Mouse (Mus musculus) heart, postnatal 0 days (tissue): Measurements from ENCODE around the gene Arrdc3. TPM values are rescaled to one million over a fixed set of nuclear protein-coding genes. Genes with fewer than 3 reads are reported as not detected.
A peak's percentile ranks its signal among the peaks of the same experiment; 100 is the strongest.
"Not testable (repeated sequence)": the region's sequence is repeated elsewhere in the genome, so short reads cannot be mapped to it uniquely, and the experiment has no call there.

Source experiments
- ATAC-seq: fragments of 200-750 bp; cut with Nextera tagmentation; 2 replicates; pipeline ENCODE4 v1.8.0; 2017; ENCODE audit warnings: low read depth, moderate number of reproducible peaks, moderate library complexity; ENCODE audit not compliant: insufficient read depth
- DNase-seq: peaks from one replicate; pipeline ENCODE4 v3.0.0-alpha.2; 2016; ENCODE audit warnings: low spot score
- H3K27ac ChIP-seq: fragments of 300-500 bp; sonication (generic); 2 replicates; pipeline ENCODE4 v1.5.1; 2014; ENCODE audit warnings: low read depth, mild to moderate bottlenecking
- H3K27me3 ChIP-seq: fragments of 300-500 bp; sonication (generic); 2 replicates; pipeline ENCODE4 v1.6.1; 2014; ENCODE audit warnings: low read length, mixed read lengths; ENCODE audit not compliant: control insufficient read depth, insufficient read depth
- H3K36me3 ChIP-seq: fragments of 300-500 bp; sonication (generic); replicated peaks from 2 replicates; pipeline ENCODE4 v1.6.1; 2014; ENCODE audit warnings: low read length, mixed read lengths; ENCODE audit not compliant: control insufficient read depth, insufficient read depth
- H3K4me1 ChIP-seq: fragments of 300-500 bp; sonication (generic); 2 replicates; pipeline ENCODE4 v1.6.1; 2014; ENCODE audit warnings: antibody characterized with exemption; ENCODE audit not compliant: control insufficient read depth, insufficient read depth
- H3K4me2 ChIP-seq: fragments of 300-500 bp; sonication (generic); 2 replicates; pipeline ENCODE4 v1.6.1; 2014; ENCODE audit warnings: low read depth, mild to moderate bottlenecking, low read length, moderate library complexity
- H3K4me3 ChIP-seq: fragments of 300-500 bp; sonication (generic); 2 replicates; pipeline ENCODE4 v1.5.1; 2014; ENCODE audit warnings: low read depth, low read length
- H3K9ac ChIP-seq: fragments of 300-500 bp; sonication (generic); replicated peaks from 2 replicates; pipeline ENCODE4 v1.6.1; 2014; ENCODE audit warnings: low read depth, low read length, mixed read lengths
- H3K9me3 ChIP-seq: fragments of 300-500 bp; sonication (generic); replicated peaks from 2 replicates; pipeline ENCODE4 v1.6.1; 2016; ENCODE audit warnings: low read length; ENCODE audit not compliant: control insufficient read depth
- CTCF ChIP-seq: IDR thresholded peaks from 2 replicates; pipeline ENCODE4 v1.5.1; 2016; ENCODE audit warnings: antibody characterized with exemption, control low read depth, low read depth
- EP300 ChIP-seq: IDR thresholded peaks from 2 replicates; pipeline ENCODE4 v1.6.1; 2016; ENCODE audit warnings: antibody characterized with exemption, low read depth
- WGBS: fragments of 180-500 bp; shearing (Covaris S2); extraction: QIAGEN DNeasy Blood & Tissue Kit; methylation state at CpG from one replicate; pipeline ENCODE4 v1.1.7; 2014; 5-methylcytosine and 5-hydroxymethylcytosine counted together
- polyA plus RNA-seq: library from polyadenylated mRNA; unstranded; fragments of >200 nt; fragmentation: Nextera tagmentation; extraction: Ambion mirVana; gene quantifications from 2 replicates; pipeline ENCODE4 v1.2.1, GENCODE M21; 2015
- total RNA-seq: library from RNA; depleted of rRNA; stranded (reverse); fragments of >200 nt; gene quantifications from 2 replicates; pipeline ENCODE4 v1.2.3, GENCODE M21; 2014; ENCODE audit warnings: low replicate concordance

Gene Arrdc3
- total and polyA plus RNA-seq, 2 experiments from 2014 or later: 36.9 to 87.3 TPM

DNA sequence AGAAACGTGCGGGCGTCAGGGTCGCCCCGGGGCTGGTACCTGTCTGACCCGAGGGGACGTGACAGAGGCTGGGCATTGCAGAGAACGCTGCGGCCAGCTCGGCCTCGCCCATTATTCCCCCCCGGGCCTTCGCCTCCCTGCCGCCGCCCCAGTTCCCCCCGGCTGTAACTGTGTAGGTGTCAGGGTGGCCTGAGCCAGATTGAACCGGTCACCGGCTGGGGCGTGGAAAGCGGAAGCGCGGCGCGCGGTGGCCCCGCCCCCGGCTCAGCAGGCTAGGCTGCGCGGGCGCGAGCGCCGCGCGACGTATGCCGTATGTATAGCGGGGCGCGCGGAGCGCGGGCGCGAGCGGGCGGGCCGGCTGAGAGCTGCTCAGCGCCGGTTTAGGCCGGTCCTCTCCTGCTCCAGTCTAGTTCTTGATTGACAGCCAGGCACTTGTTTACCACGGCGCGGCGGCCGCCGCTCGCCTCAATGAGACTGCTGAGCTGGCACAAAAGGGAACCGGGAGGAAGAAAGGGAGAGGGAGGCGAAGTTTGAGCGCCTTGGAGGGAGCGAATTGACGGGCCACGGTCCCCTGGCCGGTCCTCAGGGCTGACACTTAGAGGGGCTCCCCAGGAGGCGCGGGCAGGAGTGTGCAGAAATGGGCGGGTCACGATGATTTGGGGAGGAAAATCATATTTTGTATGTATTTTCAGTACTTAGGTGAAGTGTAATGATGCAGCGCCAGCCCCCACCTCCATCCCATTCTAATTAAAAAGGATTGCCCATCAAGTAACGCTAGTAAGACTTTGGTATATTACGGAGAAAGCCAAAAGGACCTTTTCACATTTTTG is 2.9 kb downstream of the Arrdc3 start:
- Histone ChIP-seq H3K27me3 (no peaks in the 10 kb centered on the region), H3K4me3 (peak overlapping the region; percentile 84), H3K4me1 (0 out of 2 replicates have a peak, but pooled peaks cover 12% of the 10 kb centered on the region), H3K27ac (peak overlapping the region; percentile 100), H3K9ac (peak overlapping the region; percentile 99), H3K4me2 (peak overlapping the region; percentile 82), H3K9me3 (no peaks in the 10 kb centered on the region), H3K36me3 (peaks cover 22% of the 10 kb centered on the region)
- DNase-seq: peak; percentile 94
- ATAC-seq: peak; percentile 87
- under 1% methylated on average over 62 of the region's 72 CpGs for WGBS
- no peak for TF ChIP-seq CTCF
- peak; percentile 50 for TF ChIP-seq EP300

DNA sequence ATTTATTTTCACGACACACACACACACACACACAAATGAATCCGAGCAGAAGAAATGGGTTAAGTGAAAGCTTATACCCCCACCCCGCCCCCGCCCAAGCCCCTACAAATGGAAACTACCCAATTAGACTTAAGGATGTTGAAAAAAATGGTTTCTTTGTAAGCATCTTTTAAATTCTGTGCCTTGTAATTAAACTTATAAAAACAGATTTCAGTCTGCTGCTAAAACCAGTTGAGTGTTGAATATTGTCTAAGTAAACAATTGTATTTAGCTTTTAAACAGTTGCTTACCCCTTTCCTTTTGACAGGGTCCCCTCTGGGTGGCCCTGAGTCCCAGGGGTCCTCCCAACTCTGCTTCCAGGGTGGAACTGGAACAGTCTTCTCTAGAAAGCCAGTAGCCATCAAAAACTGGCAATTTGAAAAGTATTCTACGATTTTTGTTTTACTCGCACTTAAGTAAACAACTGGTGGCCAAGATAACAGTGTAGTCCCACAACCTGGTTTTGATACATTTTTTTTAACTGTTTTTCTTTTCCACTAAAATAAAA is 3.6 kb downstream of the Arrdc3 start:
- Histone ChIP-seq H3K9ac (peak overlapping the region; percentile 99), H3K27me3 (no peaks in the 10 kb centered on the region), H3K4me1 (0 out of 2 replicates have a peak, but pooled peaks cover 12% of the 10 kb centered on the region), H3K36me3 (peaks cover 28% of the 10 kb centered on the region), H3K4me2 (peak overlapping the region; percentile 82), H3K9me3 (no peaks in the 10 kb centered on the region), H3K4me3 (peak overlapping the region; percentile 84), H3K27ac (peak overlapping the region; percentile 100)
- 12% methylated on average over 6 of the region's 6 CpGs for WGBS
- ATAC-seq (no peak), DNase-seq (no peak)
- TF ChIP-seq EP300 (no peak), CTCF (no peak)

DNA sequence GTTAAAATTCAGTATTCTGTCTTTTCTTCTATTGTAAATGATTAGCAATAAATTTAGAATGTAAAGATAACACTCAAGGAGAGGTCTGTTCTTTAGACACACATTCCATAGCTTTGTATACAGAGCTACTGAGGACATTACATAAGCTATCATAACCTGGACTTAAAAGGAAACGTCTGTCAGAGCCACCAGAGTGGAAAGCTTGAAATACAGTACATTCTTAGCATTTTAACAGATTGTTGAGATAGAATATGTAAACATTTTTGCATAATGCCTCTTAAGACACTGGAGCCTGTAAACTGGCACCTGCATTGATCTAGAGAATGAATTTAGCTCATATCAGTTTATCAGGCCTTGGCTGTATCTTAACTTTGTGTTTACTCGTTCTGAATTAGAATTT is 4.7 kb downstream of the Arrdc3 start:
- DNase-seq: no peak
- Histone ChIP-seq H3K9me3 (no peaks in the 10 kb centered on the region), H3K36me3 (peaks cover 36% of the 10 kb centered on the region), H3K4me1 (0 out of 2 replicates have a peak, but pooled peaks cover 7% of the 10 kb centered on the region), H3K4me3 (no peak overlapping the region), H3K27ac (no peak overlapping the region), H3K27me3 (no peaks in the 10 kb centered on the region), H3K4me2 (no peak overlapping the region), H3K9ac (no peak overlapping the region)
- no peak for ATAC-seq
- TF ChIP-seq EP300 (no peak), CTCF (no peak)
- WGBS: 37% methylated on average over 2 of the region's 2 CpGs

DNA sequence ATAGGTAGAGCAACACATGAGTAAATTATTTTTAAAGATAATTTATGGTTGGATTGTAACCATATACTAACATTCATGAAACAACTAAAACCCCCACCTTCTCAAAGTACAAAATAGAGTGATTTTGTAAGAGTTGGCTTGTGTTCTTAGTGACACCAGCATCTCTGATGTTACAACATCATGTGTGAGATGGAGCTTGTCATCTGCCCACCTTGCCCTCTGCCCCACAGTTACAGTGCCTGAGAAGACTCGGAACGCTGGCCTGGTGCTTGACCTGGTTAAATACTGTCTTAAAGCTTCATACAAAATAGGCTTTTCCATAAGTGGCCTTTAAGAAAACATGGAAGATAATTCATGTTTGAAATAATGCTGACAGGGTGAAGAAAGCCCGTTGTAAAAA is 11.7 kb downstream of the Arrdc3 start:
- H3K27me3 ChIP-seq, H3K27ac ChIP-seq, DNase-seq, H3K4me3 ChIP-seq, H3K9me3 ChIP-seq, H3K4me2 ChIP-seq, ATAC-seq, H3K4me1 ChIP-seq, H3K9ac ChIP-seq: not testable (repeated sequence)
- WGBS: 90% methylated on average over 3 of the region's 3 CpGs
- peaks cover 50% of the 10 kb centered on the region for H3K36me3 ChIP-seq

DNA sequence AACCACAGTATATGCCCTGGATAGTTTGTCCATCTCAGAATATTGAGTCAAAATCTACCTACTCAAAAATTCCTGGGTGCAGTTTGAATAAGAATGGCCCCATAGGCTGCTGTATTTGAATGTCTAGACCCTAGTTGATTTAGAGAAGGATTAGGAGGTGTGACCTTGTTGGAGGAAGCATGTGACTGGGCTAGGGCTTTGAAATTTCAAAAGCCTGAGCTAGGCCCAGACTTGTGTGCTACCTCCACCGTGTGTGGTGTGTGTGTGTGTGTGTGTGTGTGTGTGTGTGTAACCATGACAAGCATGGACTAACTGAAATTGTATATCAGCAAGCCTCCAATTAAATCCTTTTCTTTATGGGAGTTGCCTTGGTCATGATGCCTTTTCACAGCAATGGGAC is 14.2 kb downstream of the Arrdc3 start:
- TF ChIP-seq CTCF (no peak), EP300 (no peak)
- Histone ChIP-seq H3K36me3 (peaks cover 27% of the 10 kb centered on the region), H3K4me3 (no peak overlapping the region), H3K4me2 (no peak overlapping the region), H3K9ac (no peak overlapping the region), H3K27ac (no peak overlapping the region), H3K27me3 (no peaks in the 10 kb centered on the region), H3K9me3 (no peaks in the 10 kb centered on the region), H3K4me1 (no peaks in the 10 kb centered on the region)
- WGBS: 77% methylated on average over 1 of the region's 1 CpGs
- no peak for DNase-seq
- ATAC-seq: no peak

DNA sequence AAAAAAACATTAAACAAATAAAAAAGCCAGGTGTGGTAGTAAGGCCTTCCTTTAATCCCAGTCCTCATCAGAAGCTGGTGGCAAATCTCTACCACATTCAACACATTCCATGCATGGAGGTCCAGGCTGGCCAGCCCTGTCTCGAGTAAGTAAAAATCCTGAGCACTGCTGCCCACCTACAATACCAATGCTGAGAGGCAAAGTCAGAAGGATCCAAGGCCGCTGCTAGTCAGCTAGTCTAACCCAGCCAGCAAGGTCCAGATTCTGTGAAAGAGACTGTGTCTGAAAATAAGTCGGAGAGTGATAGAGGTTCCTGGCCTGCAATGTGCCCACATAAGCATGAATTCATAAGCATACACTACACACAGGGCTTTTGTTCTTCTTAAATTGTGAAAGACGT is 14.9 kb downstream of the Arrdc3 start:
- no peak for DNase-seq
- H3K36me3 ChIP-seq: peaks cover 23% of the 10 kb centered on the region
- H3K27me3 ChIP-seq: no peaks in the 10 kb centered on the region
- 88% methylated on average over 4 of the region's 4 CpGs for WGBS
- H3K9ac ChIP-seq: no peak overlapping the region
- no peak overlapping the region for H3K27ac ChIP-seq
- no peaks in the 10 kb centered on the region for H3K9me3 ChIP-seq
- H3K4me1 ChIP-seq: no peaks in the 10 kb centered on the region
- TF ChIP-seq EP300 (no peak), CTCF (no peak)
- no peak for ATAC-seq
- no peak overlapping the region for H3K4me3 ChIP-seq
- no peak overlapping the region for H3K4me2 ChIP-seq
